Mouse (Mus musculus): ENCODE measurements around the gene Trim46. TPM values are rescaled to one million over a fixed set of nuclear protein-coding genes. Genes with fewer than 3 reads are reported as not detected.
A peak's percentile ranks its signal among the peaks of the same experiment; 100 is the strongest.

Gene Trim46
- polyA plus RNA-seq, 2 experiments from 2014 or later = 4.0 to 7.0 TPM

DNA sequence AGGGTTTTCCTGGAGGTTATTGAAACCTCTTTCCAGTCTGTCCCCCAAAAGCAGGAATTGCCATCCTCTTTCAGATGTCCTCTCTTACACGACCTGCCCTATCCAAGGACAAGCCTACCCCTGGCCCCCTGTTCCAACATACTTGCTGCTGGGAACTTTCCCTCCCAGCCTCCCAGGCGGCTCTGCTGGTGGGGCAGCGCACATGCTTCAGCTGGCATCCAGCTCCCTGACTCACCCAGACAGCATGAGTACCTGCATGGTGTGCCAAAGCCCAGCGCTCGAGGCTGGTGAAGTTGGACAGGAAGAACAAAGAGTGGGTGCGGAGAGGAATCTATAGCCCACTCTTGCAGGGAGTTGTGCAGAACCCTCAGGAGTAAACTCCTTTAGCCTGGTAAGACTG, 24.8 kb upstream of the Trim46 start:
- no peak for ATAC-seq

GRCm38 (mm10) chr3:89270051-89270755, 24.1 kb upstream of the Trim46 start, which contains the start of gene Slc50a1:
TSS of gene Slc50a1 (minus strand) at chr3:89270570.
- ATAC-seq = peak; percentile 76

GRCm38 (mm10) chr3:89268916-89269315, 22.8 kb upstream of the Trim46 start:
- no peak for ATAC-seq

DNA sequence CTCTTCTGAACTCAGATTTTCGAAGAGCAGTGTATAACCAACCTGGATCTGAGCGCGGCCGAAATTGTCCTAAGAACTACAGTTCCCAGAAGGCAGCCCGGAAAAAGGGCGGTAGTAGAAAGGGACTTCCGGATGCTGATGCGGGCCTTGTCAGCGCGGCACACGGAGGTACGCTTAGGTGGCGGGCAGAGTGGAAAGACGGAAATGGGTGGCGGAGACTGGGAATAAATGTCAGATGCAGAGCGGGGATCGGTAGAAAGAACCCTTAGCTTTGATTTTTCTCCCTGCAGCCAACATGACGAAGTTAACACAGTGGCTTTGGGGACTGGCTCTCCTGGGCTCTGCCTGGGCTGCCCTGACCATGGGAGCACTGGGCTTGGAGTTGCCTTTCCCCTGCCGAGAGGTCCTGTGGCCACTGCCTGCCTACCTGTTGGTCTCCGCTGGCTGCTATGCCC, 20.4 kb upstream of the Trim46 start:
- ATAC-seq = peak; percentile 94

- ATAC-seq = no peak
Observed at GRCm38 (mm10) chr3:89262417-89262816, 16.3 kb upstream of the Trim46 start.

GRCm38 (mm10) chr3:89260211-89260610, 14.1 kb upstream of the Trim46 start:
- ATAC-seq = no peak

GRCm38 (mm10) chr3:89259076-89259475, 13.0 kb upstream of the Trim46 start, which contains the start of gene Dpm3:
TSS of gene Dpm3 (plus strand) at chr3:89259358.
- no peak for ATAC-seq

GRCm38 (mm10) chr3:89256177-89256576, 10.1 kb upstream of the Trim46 start:
- no peak for ATAC-seq

DNA sequence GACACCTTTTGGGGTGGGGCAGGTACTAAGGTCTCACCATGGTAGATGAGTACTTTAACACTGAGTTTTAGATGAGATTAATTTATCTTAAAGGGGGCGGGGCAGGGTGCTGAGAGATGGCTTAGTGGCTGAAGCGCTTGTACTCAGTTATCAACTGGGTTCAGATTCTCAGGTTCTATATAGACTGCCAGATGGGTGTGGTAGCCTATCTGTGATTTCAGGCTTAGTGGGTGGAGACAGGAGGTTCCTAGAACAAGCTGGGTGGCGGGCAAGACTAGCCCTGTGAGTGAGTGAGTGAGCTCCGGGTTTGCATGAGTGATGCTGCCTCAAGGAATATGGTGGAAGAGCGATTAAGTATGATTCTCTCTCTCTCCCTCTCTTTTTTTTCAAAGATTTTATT, 8.9 kb upstream of the Trim46 start:
- no peak for ATAC-seq

- ATAC-seq = peak; percentile 48
Observed at GRCm38 (mm10) chr3:89251365-89251895, 5.3 kb upstream of the Trim46 start.

- peak; percentile 28 for ATAC-seq
Observed at GRCm38 (mm10) chr3:89250435-89251040, 4.4 kb upstream of the Trim46 start.

DNA sequence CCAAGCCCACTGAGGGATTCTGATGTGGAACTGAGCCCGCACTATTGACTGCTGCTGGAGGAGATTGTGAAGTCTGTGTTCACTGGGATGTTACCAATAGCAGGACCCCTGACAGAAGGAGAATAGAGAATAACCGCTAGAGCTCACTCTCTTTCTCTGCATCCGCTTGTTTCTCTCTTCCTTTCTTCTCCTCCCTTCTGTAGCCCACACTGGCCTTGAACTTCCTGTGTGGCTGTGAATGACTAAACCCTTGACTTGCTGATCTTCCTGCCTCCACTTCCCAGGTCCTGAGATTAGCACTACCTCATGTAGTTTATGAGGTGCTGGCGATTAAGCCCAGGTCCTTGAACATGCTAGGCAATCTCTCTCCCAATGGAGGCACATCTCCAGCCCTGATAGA, 1.4 kb upstream of the Trim46 start:
- no peak for ATAC-seq

DNA sequence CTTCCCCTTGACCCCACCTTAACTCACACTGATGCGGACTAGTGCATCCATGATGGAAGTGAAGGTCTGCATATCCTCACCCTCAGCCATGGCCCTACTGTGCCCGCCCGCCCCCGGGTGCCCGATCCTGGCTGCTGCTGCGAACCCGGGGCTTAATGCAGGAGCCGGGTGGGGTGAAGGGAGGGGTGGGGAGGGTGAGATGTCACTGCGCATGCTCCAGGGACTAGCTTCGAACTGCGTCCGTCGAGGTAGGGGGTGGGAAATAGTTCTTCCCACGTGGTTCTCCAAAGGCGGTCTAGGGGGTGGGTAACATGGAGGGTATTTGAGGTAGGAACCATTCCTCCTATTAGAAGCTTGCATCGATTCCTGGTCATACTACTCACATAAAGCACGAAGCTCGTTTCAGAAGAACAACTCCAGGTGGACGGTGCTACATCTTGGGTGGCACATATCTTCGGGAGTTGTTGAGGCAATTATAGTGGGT, 379 bp downstream of the Trim46 start, which contains the start of gene Krtcap2:
Krtcap2 (plus strand) TSS at position 279 of the 484 bp plus-strand sequence.
- ATAC-seq = peak; percentile 3

DNA sequence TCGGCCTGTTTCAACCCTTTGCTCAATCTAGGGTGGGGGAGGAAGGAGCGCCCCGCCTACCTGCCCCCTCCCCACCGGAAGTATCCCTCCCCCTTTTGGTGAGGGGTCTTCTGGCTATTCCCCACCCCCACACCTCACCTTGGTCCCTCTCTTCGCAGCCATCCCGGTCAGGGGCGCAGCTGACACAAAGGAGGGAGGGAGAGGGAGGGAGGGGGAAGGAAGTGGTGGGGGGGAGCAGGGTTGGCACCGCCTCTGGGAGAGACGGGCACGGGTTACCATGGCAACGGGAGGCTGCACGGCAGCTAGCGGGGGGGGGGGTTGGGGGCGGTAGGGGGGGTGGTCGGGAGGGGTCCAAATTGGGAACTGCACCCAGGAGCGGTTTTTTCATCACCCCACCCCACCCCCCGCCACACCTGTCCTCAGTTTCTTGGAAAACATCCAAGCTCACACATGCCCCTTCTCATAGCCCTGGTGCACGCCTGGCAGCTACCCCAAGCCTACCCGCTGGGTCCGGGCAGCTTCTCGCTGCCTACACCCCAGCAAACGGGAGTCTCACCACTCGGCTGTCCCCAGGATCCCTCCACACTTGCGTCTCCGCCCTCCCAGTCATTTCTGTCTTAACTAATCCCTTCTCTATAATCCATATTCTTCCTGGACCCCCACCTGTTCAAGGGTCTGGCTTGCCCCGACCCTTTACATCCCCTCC, 974 bp downstream of the Trim46 start:
- ATAC-seq = peak; percentile 1

- ATAC-seq = peak; percentile 25
Observed at GRCm38 (mm10) chr3:89244158-89244981, 1.7 kb downstream of the Trim46 start.

GRCm38 (mm10) chr3:89243609-89244008, 2.5 kb downstream of the Trim46 start:
- peak; percentile 66 for ATAC-seq

DNA sequence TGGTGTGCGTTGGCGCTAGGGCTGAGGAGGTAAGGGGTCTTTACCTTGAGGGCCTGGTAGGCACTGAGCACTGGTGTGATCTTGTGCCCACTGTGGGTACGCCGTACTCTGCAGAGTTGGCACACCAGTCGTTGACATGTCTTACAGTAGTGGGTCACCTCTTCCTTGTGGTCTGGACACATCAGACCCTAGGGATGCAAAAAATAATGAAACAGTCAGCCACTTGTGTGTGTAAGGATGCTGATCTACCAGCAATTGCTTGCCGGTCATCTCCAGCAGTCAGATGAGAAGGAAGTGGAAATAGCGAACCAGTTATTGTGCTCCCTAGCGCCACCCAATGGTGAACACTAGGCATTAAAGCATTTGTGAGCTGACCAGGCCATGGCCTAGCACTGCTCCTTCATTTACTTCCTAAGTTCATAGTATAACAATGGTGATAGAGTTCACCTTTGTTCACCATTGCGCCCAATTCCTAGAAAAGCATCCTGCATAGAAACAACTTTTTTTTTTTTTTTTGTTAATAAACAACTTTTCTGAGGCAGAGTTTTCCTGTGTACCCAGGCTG, 3.7 kb downstream of the Trim46 start:
- no peak for ATAC-seq

DNA sequence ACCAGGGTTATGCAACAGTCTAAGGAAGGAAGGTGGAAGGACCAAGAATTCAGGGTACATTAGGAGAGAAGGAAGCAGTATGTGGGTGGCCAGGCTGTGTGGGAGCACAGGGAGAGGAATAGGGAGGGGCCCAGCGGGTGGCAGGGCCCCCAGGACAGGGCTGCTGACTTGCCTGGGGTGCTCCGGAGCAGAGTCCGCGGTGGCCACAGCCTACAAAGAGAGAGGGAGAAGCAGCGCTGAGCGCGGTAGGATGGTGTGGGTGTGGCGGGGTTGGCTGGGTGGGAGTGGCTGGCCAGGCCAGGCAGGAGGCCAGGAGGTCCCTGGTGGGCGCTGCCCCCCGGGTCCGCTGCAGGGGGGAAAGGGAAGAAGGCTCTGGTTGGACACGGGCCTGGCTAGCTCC, 7.6 kb downstream of the Trim46 start:
- ATAC-seq = no peak

GRCm38 (mm10) chr3:89237682-89238081, 8.4 kb downstream of the Trim46 start:
- ATAC-seq = no peak

- no peak for ATAC-seq
Observed at GRCm38 (mm10) chr3:89236516-89236915, 9.6 kb downstream of the Trim46 start.

- no peak for ATAC-seq
Observed at GRCm38 (mm10) chr3:89233562-89234110, 12.5 kb downstream of the Trim46 start.

Measured in CD4-positive, CD25-positive, alpha-beta regulatory T cell, adult 4 months (primary cell).